Mouse (Mus musculus) CH12.LX (cell line): ENCODE results near the gene Trim54. TPM values are rescaled to one million over a fixed set of nuclear protein-coding genes. Genes with fewer than 3 reads are reported as not detected.
A peak's percentile ranks its signal among the peaks of the same experiment; 100 is the strongest.

Experiments
- DNase-seq: peaks from one replicate; pipeline ENCODE4 v3.0.0-alpha.2; 2013; ENCODE audit errors: extremely low read depth
- H3K27ac ChIP-seq: 2 replicates; pipeline ENCODE4 v1.5.1; 2012; ENCODE audit warnings: low read depth, mild to moderate bottlenecking, control low read depth, moderate library complexity; ENCODE audit not compliant: insufficient read depth
- H3K27me3 ChIP-seq: replicated peaks from 2 replicates; pipeline ENCODE3; 2012; ENCODE audit warnings: inconsistent platforms
- H3K36me3 ChIP-seq, 2 experiments: replicated peaks in 1 of 2; 2 replicates each; pipeline versions ENCODE3 to v1.6.1; 2012; ENCODE audit warnings: inconsistent platforms in 1 of 2, low read length in 1 of 2, mild to moderate bottlenecking in 1 of 2, mixed read lengths in 1 of 2, moderate library complexity in 1 of 2; ENCODE audit not compliant: control insufficient read depth in 1 of 2, insufficient read depth in 1 of 2
- H3K4me1 ChIP-seq, 2 experiments: 2 replicates each; pipeline ENCODE4 v1.6.1; 2012; ENCODE audit warnings: inconsistent platforms in 1 of 2, moderate library complexity in 1 of 2; ENCODE audit not compliant: insufficient read depth in 2 of 2, control insufficient read depth in 1 of 2
- H3K4me2 ChIP-seq: 2 replicates; pipeline ENCODE4 v1.6.1; 2012; ENCODE audit warnings: low read depth, mild to moderate bottlenecking, control low read depth; ENCODE audit not compliant: poor library complexity, insufficient read depth, severe bottlenecking
- H3K4me3 ChIP-seq, 3 experiments: fragments of 150-350 bp in 1 of 3; sonication (generic) in 1 of 3; replicated peaks in 1 of 3; 2 replicates each; pipeline versions ENCODE3 to v1.5.1; 2011 to 2012; ENCODE audit warnings: low read depth in 2 of 3, low read length in 2 of 3, mild to moderate bottlenecking in 2 of 3, moderate library complexity in 2 of 3, control low read depth in 1 of 3, improper control_type of control experiment in 1 of 3, inconsistent platforms in 1 of 3, mixed read lengths in 1 of 3; ENCODE audit not compliant: poor library complexity in 1 of 3
- H3K79me2 ChIP-seq: replicated peaks from 2 replicates; pipeline ENCODE4 v1.6.1; 2012; ENCODE audit warnings: mild to moderate bottlenecking, moderate library complexity; ENCODE audit not compliant: control insufficient read depth, poor library complexity, insufficient read depth, severe bottlenecking; ENCODE audit errors: extremely low read depth
- H3K9ac ChIP-seq: 2 replicates; pipeline ENCODE4 v1.6.1; 2012; ENCODE audit warnings: low read depth, mild to moderate bottlenecking, control low read depth, moderate library complexity; ENCODE audit not compliant: insufficient read depth
- H3K9me3 ChIP-seq: replicated peaks from 2 replicates; pipeline ENCODE3; 2012; ENCODE audit warnings: low read length, inconsistent platforms, mixed read lengths
- BHLHE40 ChIP-seq: IDR thresholded peaks from 2 replicates; pipeline ENCODE4 v1.6.1; 2011; ENCODE audit warnings: mild to moderate bottlenecking, low read depth, low read length, improper control_type of control experiment
- CHD1 ChIP-seq: IDR thresholded peaks from 2 replicates; pipeline ENCODE4 v1.6.1; 2012; ENCODE audit warnings: low read depth, low read length, improper control_type of control experiment, inconsistent platforms
- CHD2 ChIP-seq: IDR thresholded peaks from 2 replicates; pipeline ENCODE4 v1.6.1; 2011; ENCODE audit warnings: low read length, improper control_type of control experiment
- CTCF ChIP-seq, 2 experiments: IDR thresholded peaks in 1 of 2; conservative IDR thresholded peaks in 1 of 2; 2 replicates each; pipeline ENCODE4 v1.5.1; 2011 to 2012; ENCODE audit warnings: low read depth in 2 of 2, low read length in 2 of 2, improper control_type of control experiment in 1 of 2, inconsistent platforms in 1 of 2, mild to moderate bottlenecking in 1 of 2, moderate library complexity in 1 of 2
- ELF1 ChIP-seq: IDR thresholded peaks from 2 replicates; pipeline ENCODE4 v1.6.1; 2014; ENCODE audit warnings: low read depth, mild to moderate bottlenecking, inconsistent platforms, low read length, improper control_type of control experiment
- EP300 ChIP-seq: IDR thresholded peaks from 2 replicates; pipeline ENCODE4 v1.6.1; 2011; ENCODE audit warnings: low read length, improper control_type of control experiment
- HCFC1 ChIP-seq: IDR thresholded peaks from 2 replicates; pipeline ENCODE4 v1.6.1; 2012; ENCODE audit warnings: low read depth, mild to moderate bottlenecking, inconsistent platforms, low read length, improper control_type of control experiment
- IRF4 ChIP-seq: IDR thresholded peaks from 2 replicates; pipeline ENCODE4 v1.6.1; 2014; ENCODE audit warnings: low read depth, mild to moderate bottlenecking, inconsistent platforms, low read length, improper control_type of control experiment
- JUN ChIP-seq: IDR thresholded peaks from 2 replicates; pipeline ENCODE4 v1.6.1; 2011; ENCODE audit warnings: low read depth, mild to moderate bottlenecking, low read length, improper control_type of control experiment, moderate library complexity; ENCODE audit not compliant: insufficient read depth
- JUND ChIP-seq: conservative IDR thresholded peaks from 2 replicates; pipeline ENCODE4 v1.6.1; 2011; ENCODE audit warnings: low read depth, low read length, improper control_type of control experiment
- MAFK ChIP-seq: IDR thresholded peaks from 2 replicates; pipeline ENCODE4 v1.6.1; 2011; ENCODE audit warnings: low read length, improper control_type of control experiment; ENCODE audit not compliant: insufficient replicate concordance
- MAX ChIP-seq: IDR thresholded peaks from 2 replicates; pipeline ENCODE4 v1.6.1; 2011; ENCODE audit warnings: low read length, improper control_type of control experiment
- MAZ ChIP-seq: IDR thresholded peaks from 2 replicates; pipeline ENCODE4 v1.6.1; 2012; ENCODE audit warnings: low read depth, mild to moderate bottlenecking, inconsistent platforms, low read length, improper control_type of control experiment, moderate library complexity
- MXI1 ChIP-seq: IDR thresholded peaks from 2 replicates; pipeline ENCODE4 v1.6.1; 2011; ENCODE audit warnings: mild to moderate bottlenecking, low read depth, low read length, improper control_type of control experiment
- MYC ChIP-seq: IDR thresholded peaks from 2 replicates; pipeline ENCODE4 v1.6.1; 2011; ENCODE audit warnings: low read depth, mild to moderate bottlenecking, improper control_type of control experiment, low read length
- NRF1 ChIP-seq: IDR thresholded peaks from 2 replicates; pipeline ENCODE4 v1.6.1; 2014; ENCODE audit warnings: low read depth, mild to moderate bottlenecking, inconsistent platforms, low read length, improper control_type of control experiment, moderate library complexity
- PAX5 ChIP-seq: IDR thresholded peaks from 2 replicates; pipeline ENCODE4 v1.6.1; 2012; ENCODE audit warnings: low read length, inconsistent platforms, mixed read lengths
- POLR2AphosphoS2 ChIP-seq: IDR thresholded peaks from 2 replicates; pipeline ENCODE4 v1.6.1; 2011; ENCODE audit warnings: low read depth, low read length, improper control_type of control experiment
- RAD21 ChIP-seq: IDR thresholded peaks from 2 replicates; pipeline ENCODE4 v1.6.1; 2011; ENCODE audit warnings: low read depth, mild to moderate bottlenecking, low read length, improper control_type of control experiment, moderate library complexity
- SIN3A ChIP-seq: IDR thresholded peaks from 2 replicates; pipeline ENCODE4 v1.6.1; 2012; ENCODE audit warnings: low read length, improper control_type of control experiment, inconsistent platforms
- SMC3 ChIP-seq: IDR thresholded peaks from 2 replicates; pipeline ENCODE4 v1.6.1; 2011; ENCODE audit warnings: low read depth, low read length, improper control_type of control experiment
- TBP ChIP-seq: conservative IDR thresholded peaks from 2 replicates; pipeline ENCODE4 v1.6.1; 2011; ENCODE audit warnings: low read depth, low read length, improper control_type of control experiment
- TCF12 ChIP-seq: IDR thresholded peaks from 2 replicates; pipeline ENCODE4 v1.6.1; 2014; ENCODE audit warnings: low read depth, mild to moderate bottlenecking, inconsistent platforms, low read length, improper control_type of control experiment
- UBTF ChIP-seq: IDR thresholded peaks from 2 replicates; pipeline ENCODE4 v1.6.1; 2012; ENCODE audit warnings: low read depth, mild to moderate bottlenecking, inconsistent platforms, low read length, improper control_type of control experiment, moderate library complexity
- USF2 ChIP-seq: conservative IDR thresholded peaks from 2 replicates; pipeline ENCODE4 v1.6.1; 2011; ENCODE audit warnings: low read depth, low read length, improper control_type of control experiment
- ZC3H11A ChIP-seq: IDR thresholded peaks from 2 replicates; pipeline ENCODE4 v1.6.1; 2012; ENCODE audit warnings: low read depth, mild to moderate bottlenecking, inconsistent platforms, low read length, improper control_type of control experiment
- ZNF384 ChIP-seq: IDR thresholded peaks from 2 replicates; pipeline ENCODE4 v1.6.1; 2012; ENCODE audit warnings: low read depth, low read length, improper control_type of control experiment, inconsistent platforms
- dilution Hi-C: fragments of 300-500 bp; cut with MboI; formaldehyde crosslinking; loops from 2 replicates; pipeline ENCODE4 v1.14.3; 2020; ENCODE audit warnings: low sequenced_read_pairs; ENCODE audit not compliant: extremely low pct_unique_long_range_greater_than_20kb, extremely low pct_ligation_motif_present
- in situ Hi-C: fragments of 300-500 bp; cut with MboI; formaldehyde crosslinking; loops from 3 replicates; pipeline ENCODE4 v1.14.3; 2019; ENCODE audit warnings: low sequenced_read_pairs, low pct_ligation_motif_present, low pct_unique_long_range_greater_than_20kb, mixed read lengths
- polyA plus RNA-seq: library from polyadenylated mRNA; unstranded; fragments of >175 nt; gene quantifications from 2 replicates; pipeline ENCODE4 v1.2.1, GENCODE M21; 2012; ENCODE audit warnings: low read depth; ENCODE audit not compliant: insufficient read length
- total RNA-seq, 2 experiments: library from RNA; depleted of rRNA; stranded (reverse); fragments of 300-350 nt in 1 of 2; fragments of >200 nt in 1 of 2; gene quantifications; 2 replicates each; pipeline ENCODE4 v1.2.3; 2012 to 2014

Trim54 gene
- total and polyA plus RNA-seq, 3 experiments = not detected

- no peak overlapping the region for H3K27ac ChIP-seq
- H3K4me3 ChIP-seq = no peak overlapping the region
- H3K27me3 ChIP-seq = peaks cover 86% of the 10 kb centered on the region
- peaks cover 7 to 22% of the 10 kb centered on the region in 2 experiments for H3K4me1 ChIP-seq
- no peak overlapping the region for H3K9ac ChIP-seq
- H3K9me3 ChIP-seq = peaks cover 10% of the 10 kb centered on the region
- no peak for TF ChIP-seq RAD21
- no peak for TF ChIP-seq BHLHE40
- no peak for TF ChIP-seq EP300
- no peak for TF ChIP-seq ZC3H11A
- no peak for TF ChIP-seq JUND
- 0 out of 2 replicates have a peak, but pooled peaks have one; percentile 8 for TF ChIP-seq USF2
- no peak for TF ChIP-seq TCF12
- TF ChIP-seq CHD2 = no peak
- peak overlapping the region; percentile 82 for H3K4me2 ChIP-seq
- H3K36me3 ChIP-seq = no peaks in the 10 kb centered on the region
- in situ Hi-C loops = no loop called here
- dilution Hi-C loops = no loop called here
- no peak for DNase-seq
- H3K79me2 ChIP-seq = no peaks in the 10 kb centered on the region
Measured at GRCm38 (mm10) chr5:31094100-31094798, 22.3 kb upstream of the Trim54 start.

- peak; percentile 81 for DNase-seq
- H3K79me2 ChIP-seq = no peaks in the 10 kb centered on the region
- in situ Hi-C loops (no loop called here), dilution Hi-C loops (no loop called here)
- no peak overlapping the region for H3K27ac ChIP-seq
- H3K4me2 ChIP-seq = peak overlapping the region; percentile 82
- H3K36me3 ChIP-seq = no peaks in the 10 kb centered on the region
- H3K9me3 ChIP-seq = peaks cover 10% of the 10 kb centered on the region
- no peak overlapping the region for H3K9ac ChIP-seq
- peak overlapping the region; percentile 30 to 44 (median 32) for H3K4me3 ChIP-seq
- peaks cover 7 to 22% of the 10 kb centered on the region in 2 experiments for H3K4me1 ChIP-seq
- peaks cover 81% of the 10 kb centered on the region for H3K27me3 ChIP-seq
- TF ChIP-seq MAX (peak; percentile 77; the same call in 1 of the 2 replicates), CTCF (conservative IDR thresholded peaks at IDR 0.05 in 1 of 2, IDR thresholded peaks at IDR 0.05 in 1 of 2; ENCODE audit: low read depth in 2 of 2, low read length in 2 of 2) (peak in 1 of 2 experiments; percentile 27; a peak in 2 of 4 replicates), UBTF (0 out of 2 replicates have a peak, but pooled peaks have one; percentile 33), HCFC1 (0 out of 2 replicates have a peak, but pooled peaks have one; percentile 23), EP300 (peak; percentile 49; the same call in 1 of the 2 replicates), ELF1 (peak; percentile 55; the same call in 1 of the 2 replicates), BHLHE40 (peak; percentile 98), CHD1 (no peak), JUN (no peak), MAFK (peak; percentile 27; the same call in 1 of the 2 replicates), USF2 (no peak), TCF12 (peak; percentile 47; the same call in 1 of the 2 replicates), ZC3H11A (no peak), CHD2 (no peak), RAD21 (no peak), MYC (0 out of 2 replicates have a peak, but pooled peaks have one; percentile 61), SIN3A (peak; percentile 66; the same call in 1 of the 2 replicates), IRF4 (peak; percentile 66), JUND (no peak), ZNF384 (no peak), MAZ (peak; percentile 62), POLR2AphosphoS2 (no peak), MXI1 (peak; percentile 58; the same call in 1 of the 2 replicates), SMC3 (no peak), PAX5 (no peak), TBP (no peak), NRF1 (0 out of 2 replicates have a peak, but pooled peaks have one; percentile 14)
Measured at GRCm38 (mm10) chr5:31094799-31095691, 21.5 kb upstream of the Trim54 start.
